Comparison of ENCODE assay signal across 15 mouse cellular contexts in genomic region chr10:121434441-121435103, GRCm38 (mm10). TPM values are rescaled to one million over a fixed set of nuclear protein-coding genes. Genes with fewer than 3 reads are reported as not detected.
A peak's percentile ranks its signal among the peaks of the same experiment; 100 is the strongest.
DNase-seq lines count a peak whose midpoint lies in the region; ATAC-seq and TF ChIP-seq lines count a peak whose summit lies in the region.
"Had no signal": no experiment of that assay in that cellular context is flagged by ENCODE, and none has a peak within 500 bp of the region (broad histone marks: within the 10 kb centered on the region; RNA-seq: fewer than 3 reads in every experiment).

No protein-coding gene starts in this region.

- ATAC-seq in kidney, embryonic 15.5 days (replicated peaks; ENCODE audit: low FRiP score) = no peak
- ATAC-seq in heart, embryonic 15.5 days (replicated peaks; ENCODE audit: insufficient number of reproducible peaks, insufficient read depth, low FRiP score, low read depth) = no peak
- no peak for ATAC-seq in lung, embryonic 16.5 days (ENCODE audit: low read depth)
- no peak for ATAC-seq in midbrain, embryonic 15.5 days (replicated peaks)
- ATAC-seq: forebrain, embryonic 14.5 days had no signal

- DNase-seq in kidney, adult 2 months = no peak
- no peak for DNase-seq in embryonic facial prominence, embryonic 10.5 days (ENCODE audit: low spot score)
- no peak for DNase-seq in thymus, postnatal 14 days
- DNase-seq in embryo, embryonic 11 days = no peak
- DNase-seq: cerebellum, adult 11-12 months; kidney, adult 11 months; spleen, adult 18-20 months; thymus, adult 2 months had no signal

- 61% methylated on average over 15 of the region's 15 CpGs for WGBS in kidney, embryonic 15.5 days
- 68% methylated on average over 15 of the region's 15 CpGs for WGBS in kidney, adult 2 months
- 53% methylated on average over 15 of the region's 15 CpGs for WGBS in embryonic facial prominence, embryonic 10.5 days
- 72% methylated on average over 15 of the region's 15 CpGs for WGBS in heart, embryonic 15.5 days
- WGBS in lung, embryonic 16.5 days = 52% methylated on average over 15 of the region's 15 CpGs
- WGBS in midbrain, embryonic 15.5 days = 77% methylated on average over 15 of the region's 15 CpGs

- H3K27me3 ChIP-seq in kidney, embryonic 15.5 days = no peaks in the 10 kb centered on the region
- no peaks in the 10 kb centered on the region for H3K27me3 ChIP-seq in kidney, adult 2 months (replicated peaks; ENCODE audit: control insufficient read depth, insufficient read depth, low read length)
- no peaks in the 10 kb centered on the region for H3K27me3 ChIP-seq in embryonic facial prominence, embryonic 10.5 days (replicated peaks; ENCODE audit: low read depth, poor library complexity, severe bottlenecking)
- no peaks in the 10 kb centered on the region for H3K27me3 ChIP-seq in heart, embryonic 15.5 days
- H3K27me3 ChIP-seq in lung, embryonic 16.5 days (ENCODE audit: control insufficient read depth, insufficient read depth, low read depth, low read length) = no peaks in the 10 kb centered on the region
- H3K27me3 ChIP-seq in midbrain, embryonic 15.5 days (replicated peaks) = no peaks in the 10 kb centered on the region
- H3K27me3 ChIP-seq: limb, embryonic 13.5 days; midbrain, embryonic 12.5 days had no signal

- H3K27ac ChIP-seq in kidney, embryonic 15.5 days = peak overlapping the region; percentile 20; the same call in 1 of the 2 replicates
- H3K27ac ChIP-seq in kidney, adult 2 months (ENCODE audit: insufficient read depth, low read depth, low read length) = no peak overlapping the region
- peak overlapping the region; percentile 58 for H3K27ac ChIP-seq in embryonic facial prominence, embryonic 10.5 days (replicated peaks)
- peak overlapping the region; percentile 93 for H3K27ac ChIP-seq in heart, embryonic 15.5 days
- peak overlapping the region; percentile 76 for H3K27ac ChIP-seq in lung, embryonic 16.5 days (ENCODE audit: low read length)
- no peak overlapping the region for H3K27ac ChIP-seq in midbrain, embryonic 15.5 days
- H3K27ac ChIP-seq: limb, embryonic 13.5 days; midbrain, embryonic 12.5 days had no signal

- H3K9me3 ChIP-seq in kidney, embryonic 15.5 days (replicated peaks) = no peaks in the 10 kb centered on the region
- no peaks in the 10 kb centered on the region for H3K9me3 ChIP-seq in embryonic facial prominence, embryonic 10.5 days
- no peaks in the 10 kb centered on the region for H3K9me3 ChIP-seq in heart, embryonic 15.5 days (replicated peaks)
- no peaks in the 10 kb centered on the region for H3K9me3 ChIP-seq in lung, embryonic 16.5 days (ENCODE audit: control insufficient read depth, low read length)
- H3K9me3 ChIP-seq in midbrain, embryonic 15.5 days = no peaks in the 10 kb centered on the region
- H3K9me3 ChIP-seq: limb, embryonic 13.5 days; midbrain, embryonic 12.5 days had no signal

- peaks cover 70% of the 10 kb centered on the region for H3K4me1 ChIP-seq in kidney, embryonic 15.5 days
- peaks cover 45% of the 10 kb centered on the region for H3K4me1 ChIP-seq in kidney, adult 2 months (ENCODE audit: control insufficient read depth, insufficient read depth, low read length)
- peaks cover 82% of the 10 kb centered on the region for H3K4me1 ChIP-seq in embryonic facial prominence, embryonic 10.5 days
- peaks cover 85% of the 10 kb centered on the region for H3K4me1 ChIP-seq in heart, embryonic 15.5 days (replicated peaks)
- H3K4me1 ChIP-seq in lung, embryonic 16.5 days (replicated peaks; ENCODE audit: control insufficient read depth, insufficient read depth, low read length) = peaks cover 72% of the 10 kb centered on the region
- H3K4me1 ChIP-seq in midbrain, embryonic 15.5 days = peaks cover 14% of the 10 kb centered on the region

- TF ChIP-seq POLR2A in kidney, adult 2 months (IDR thresholded peaks at IDR 0.05; ENCODE audit: low read depth, low read length) = no peak

- no peak overlapping the region for H3K4me3 ChIP-seq in kidney, embryonic 15.5 days (replicated peaks)
- no peak overlapping the region for H3K4me3 ChIP-seq in kidney, adult 2 months (ENCODE audit: insufficient read depth, low read depth, low read length)
- H3K4me3 ChIP-seq in embryonic facial prominence, embryonic 10.5 days = no peak overlapping the region
- H3K4me3 ChIP-seq in heart, embryonic 15.5 days = no peak overlapping the region
- no peak overlapping the region for H3K4me3 ChIP-seq in lung, embryonic 16.5 days (ENCODE audit: low read length)
- H3K4me3 ChIP-seq in midbrain, embryonic 15.5 days = no peak overlapping the region
- H3K4me3 ChIP-seq: limb, embryonic 13.5 days; midbrain, embryonic 12.5 days had no signal

- TF ChIP-seq CTCF in kidney, adult 2 months (conservative IDR thresholded peaks at IDR 0.05; ENCODE audit: insufficient read depth, insufficient read length, low read depth, low read length) = no peak

- no peak overlapping the region for H3K9ac ChIP-seq in kidney, embryonic 15.5 days
- peak overlapping the region; percentile 31; the same call in 1 of the 2 replicates for H3K9ac ChIP-seq in heart, embryonic 15.5 days
- no peak overlapping the region for H3K9ac ChIP-seq in lung, embryonic 16.5 days (ENCODE audit: low read length)
- H3K9ac ChIP-seq in midbrain, embryonic 15.5 days = no peak overlapping the region
- H3K9ac ChIP-seq: limb, embryonic 13.5 days; midbrain, embryonic 12.5 days had no signal

- H3K36me3 ChIP-seq in kidney, embryonic 15.5 days = no peaks in the 10 kb centered on the region
- H3K36me3 ChIP-seq in kidney, adult 2 months (ENCODE audit: control insufficient read depth, insufficient read depth, low read length) = no peaks in the 10 kb centered on the region
- H3K36me3 ChIP-seq in embryonic facial prominence, embryonic 10.5 days (replicated peaks) = no peaks in the 10 kb centered on the region
- H3K36me3 ChIP-seq in heart, embryonic 15.5 days = no peaks in the 10 kb centered on the region
- no peaks in the 10 kb centered on the region for H3K36me3 ChIP-seq in lung, embryonic 16.5 days (ENCODE audit: control insufficient read depth, insufficient read depth, low read length)
- no peaks in the 10 kb centered on the region for H3K36me3 ChIP-seq in midbrain, embryonic 15.5 days (replicated peaks)
- H3K36me3 ChIP-seq: limb, embryonic 13.5 days; midbrain, embryonic 12.5 days had no signal

- H3K4me2 ChIP-seq in kidney, embryonic 15.5 days = no peak overlapping the region
- peak overlapping the region; percentile 44; the same call in 1 of the 2 replicates for H3K4me2 ChIP-seq in heart, embryonic 15.5 days
- no peak overlapping the region for H3K4me2 ChIP-seq in lung, embryonic 16.5 days (ENCODE audit: low read depth, low read length)
- H3K4me2 ChIP-seq in midbrain, embryonic 15.5 days = no peak overlapping the region
- H3K4me2 ChIP-seq: midbrain, embryonic 12.5 days had no signal

RNA-seq across cellular contexts. Expression of gene Rassf3, which starts 41.6 kb away (rescaled TPM):
- polyA plus RNA-seq in kidney, embryonic 15.5 days (2015; fragmentation: Nextera tagmentation; extraction: Ambion mirVana) = 13.8 and 14.7 TPM in 2 replicates
- polyA plus RNA-seq in kidney, adult 2 months (2012; rRNA removed) = 31.1 and 35.3 TPM in 2 replicates
- polyA plus RNA-seq in embryonic facial prominence, embryonic 10.5 days (2016; fragmentation: Nextera tagmentation; extraction: Ambion mirVana) = 15.8 and 19.4 TPM in 2 replicates
- polyA plus RNA-seq in heart, embryonic 15.5 days (2015; fragmentation: Nextera tagmentation; extraction: Ambion mirVana) = 20.9 and 22.2 TPM in 2 replicates
- polyA plus RNA-seq in lung, embryonic 16.5 days (2015; fragmentation: Nextera tagmentation; extraction: Ambion mirVana) = 19.7 and 20.7 TPM in 2 replicates
- 4.2 and 4.4 TPM in 2 replicates for polyA plus RNA-seq in midbrain, embryonic 15.5 days (2015; fragmentation: Nextera tagmentation; extraction: Ambion mirVana)

Comparison
In these comparisons a context has a peak if more than half of its experiments do, and no peak if none do; other contexts are left out.
1. H3K27ac ChIP-seq: peak in kidney, embryonic 15.5 days (single experiment), embryonic facial prominence, embryonic 10.5 days (single experiment), heart, embryonic 15.5 days (single experiment) and lung, embryonic 16.5 days (single experiment); none in kidney, adult 2 months (single experiment) and midbrain, embryonic 15.5 days (single experiment).